In genomic region chr2:5397468-5397867, GRCm38 (mm10) we compare ENCODE assay signal across 27 mouse cellular contexts.
A peak's percentile ranks its signal among the peaks of the same experiment; 100 is the strongest.
DNase-seq lines count a peak whose midpoint lies in the region; ATAC-seq lines count a peak whose summit lies in the region.
"Had no signal": no experiment of that assay in that cellular context is flagged by ENCODE, and none has a peak within 500 bp of the region (broad histone marks: within the 10 kb centered on the region; RNA-seq: fewer than 3 reads in every experiment).

No protein-coding gene starts in this region.

- no peak overlapping the region for H3K9ac ChIP-seq in hindbrain, embryonic 15.5 days
- H3K9ac ChIP-seq in hindbrain, embryonic 12.5 days, result no peak overlapping the region
- no peak overlapping the region for H3K9ac ChIP-seq in neural tube, embryonic 13.5 days
- no peak overlapping the region for H3K9ac ChIP-seq in forebrain, embryonic 15.5 days (replicated peaks)
- H3K9ac ChIP-seq: heart, embryonic 15.5 days; limb, embryonic 12.5 days; liver, embryonic 15.5 days; lung, embryonic 14.5 days; neural tube, embryonic 12.5 days had no signal

- H3K27ac ChIP-seq in hindbrain, embryonic 15.5 days (replicated peaks), result peak overlapping the region; percentile 21
- no peak overlapping the region for H3K27ac ChIP-seq in hindbrain, embryonic 12.5 days
- H3K27ac ChIP-seq in neural tube, embryonic 13.5 days (replicated peaks), result peak overlapping the region; percentile 65
- H3K27ac ChIP-seq in forebrain, embryonic 15.5 days (replicated peaks), result peak overlapping the region; percentile 76
- H3K27ac ChIP-seq: heart, embryonic 10.5 days; heart, embryonic 15.5 days; limb, embryonic 12.5 days; liver, embryonic 15.5 days; neural tube, embryonic 12.5 days had no signal

- no peaks in the 10 kb centered on the region for H3K36me3 ChIP-seq in hindbrain, embryonic 15.5 days
- H3K36me3 ChIP-seq in hindbrain, embryonic 12.5 days, result no peaks in the 10 kb centered on the region
- no peaks in the 10 kb centered on the region for H3K36me3 ChIP-seq in neural tube, embryonic 13.5 days
- H3K36me3 ChIP-seq in forebrain, embryonic 15.5 days, result no peaks in the 10 kb centered on the region
- H3K36me3 ChIP-seq: heart, embryonic 10.5 days; heart, embryonic 15.5 days; limb, embryonic 12.5 days; liver, embryonic 15.5 days; neural tube, embryonic 12.5 days had no signal

- no peak for ATAC-seq in hindbrain, embryonic 15.5 days (ENCODE audit: low FRiP score, low read depth)
- ATAC-seq in hindbrain, embryonic 12.5 days (ENCODE audit: low FRiP score), result no peak
- ATAC-seq in neural tube, embryonic 13.5 days (ENCODE audit: low read depth), result no peak
- 0 out of 2 replicates have a peak, but pooled peaks have one; percentile 1 for ATAC-seq in forebrain, embryonic 15.5 days (replicated peaks)
- ATAC-seq: inflammation-experienced regulatory T-cells, adult 6 months had no signal

- no peak for DNase-seq in neural tube, embryonic 10.5 days (ENCODE audit: extremely low spot score, low spot score)
- no peak for DNase-seq in spleen, postnatal 10 days (ENCODE audit: low spot score in 2 of 2)
- no peak for DNase-seq in cerebellum, adult 18-20 months
- DNase-seq in adrenal gland, adult 2 months, result no peak
- DNase-seq: adrenal gland, postnatal 36 days; cerebellum, adult 2 months; cerebellum, postnatal 14 days; gastrocnemius, postnatal 14 days; heart, postnatal 36 days; kidney, adult 11 months; kidney, postnatal 14 days; lung, embryonic 14.5 days; lung, postnatal 14 days; right cerebral cortex, postnatal 14 days; thymus, postnatal 25 days had no signal

- no peaks in the 10 kb centered on the region for H3K9me3 ChIP-seq in hindbrain, embryonic 15.5 days
- no peaks in the 10 kb centered on the region for H3K9me3 ChIP-seq in hindbrain, embryonic 12.5 days (replicated peaks)
- no peaks in the 10 kb centered on the region for H3K9me3 ChIP-seq in neural tube, embryonic 13.5 days
- H3K9me3 ChIP-seq in forebrain, embryonic 15.5 days, result no peaks in the 10 kb centered on the region
- H3K9me3 ChIP-seq: heart, embryonic 10.5 days; heart, embryonic 15.5 days; limb, embryonic 12.5 days; liver, embryonic 15.5 days; neural tube, embryonic 12.5 days had no signal

- H3K27me3 ChIP-seq in hindbrain, embryonic 15.5 days, result no peaks in the 10 kb centered on the region
- no peaks in the 10 kb centered on the region for H3K27me3 ChIP-seq in hindbrain, embryonic 12.5 days
- H3K27me3 ChIP-seq in neural tube, embryonic 13.5 days, result 0 out of 2 replicates have a peak, but pooled peaks cover 5% of the 10 kb centered on the region
- H3K27me3 ChIP-seq in forebrain, embryonic 15.5 days, result no peaks in the 10 kb centered on the region
- H3K27me3 ChIP-seq: heart, embryonic 15.5 days; limb, embryonic 12.5 days; liver, embryonic 15.5 days; neural tube, embryonic 12.5 days had no signal

- H3K4me1 ChIP-seq in hindbrain, embryonic 15.5 days (replicated peaks), result peaks cover 13% of the 10 kb centered on the region
- H3K4me1 ChIP-seq in hindbrain, embryonic 12.5 days, result 0 out of 2 replicates have a peak, but pooled peaks cover 2% of the 10 kb centered on the region
- peaks cover 23% of the 10 kb centered on the region for H3K4me1 ChIP-seq in neural tube, embryonic 13.5 days (replicated peaks)
- H3K4me1 ChIP-seq in forebrain, embryonic 15.5 days, result peaks cover 25% of the 10 kb centered on the region
- H3K4me1 ChIP-seq: heart, embryonic 10.5 days; heart, embryonic 15.5 days; limb, embryonic 12.5 days; liver, embryonic 15.5 days; neural tube, embryonic 12.5 days had no signal

- 62% methylated on average over 3 of the region's 3 CpGs for WGBS in hindbrain, embryonic 15.5 days
- WGBS in hindbrain, embryonic 12.5 days, result 77% methylated on average over 3 of the region's 3 CpGs
- 73% methylated on average over 3 of the region's 3 CpGs for WGBS in neural tube, embryonic 13.5 days
- WGBS in forebrain, embryonic 15.5 days, result 25% methylated on average over 3 of the region's 3 CpGs

- no peak overlapping the region for H3K4me3 ChIP-seq in hindbrain, embryonic 15.5 days
- no peak overlapping the region for H3K4me3 ChIP-seq in hindbrain, embryonic 12.5 days
- H3K4me3 ChIP-seq in neural tube, embryonic 13.5 days, result no peak overlapping the region
- H3K4me3 ChIP-seq in forebrain, embryonic 15.5 days, result no peak overlapping the region
- H3K4me3 ChIP-seq: erythroblast, embryonic 14.5 days; heart, embryonic 10.5 days; heart, embryonic 15.5 days; limb, embryonic 12.5 days; liver, embryonic 15.5 days; neural tube, embryonic 12.5 days had no signal

- no peak overlapping the region for H3K4me2 ChIP-seq in hindbrain, embryonic 15.5 days
- H3K4me2 ChIP-seq in hindbrain, embryonic 12.5 days (replicated peaks), result no peak overlapping the region
- no peak overlapping the region for H3K4me2 ChIP-seq in neural tube, embryonic 13.5 days
- H3K4me2 ChIP-seq in forebrain, embryonic 15.5 days (replicated peaks), result no peak overlapping the region
- H3K4me2 ChIP-seq: heart, embryonic 15.5 days; limb, embryonic 12.5 days; liver, embryonic 15.5 days; lung, embryonic 14.5 days; midbrain, embryonic 11.5 days; neural tube, embryonic 12.5 days had no signal
